Mouse (Mus musculus) embryonic facial prominence, embryonic 14.5 days (tissue): ENCODE data around the gene Cul9. TPM values are rescaled to one million over a fixed set of nuclear protein-coding genes. Genes with fewer than 3 reads are reported as not detected.

ENCODE experiments used
- microRNA-seq: library from miRNA; unstranded; fragments of <30 nt; microRNA quantifications from one replicate; pipeline ENCODE4, GENCODE M21; 2016; ENCODE audit warnings: borderline number of aligned reads
- polyA plus RNA-seq: library from polyadenylated mRNA; unstranded; fragments of >200 nt; fragmentation: Nextera tagmentation; extraction: Ambion mirVana; gene quantifications from 2 replicates; pipeline ENCODE4 v1.2.1, GENCODE M21; 2014

The Cul9 gene
- polyA plus RNA-seq, 1 experiment from 2014 or later, result 5.5 TPM

Small RNA genes within 50 kb of the gene (microRNA-seq; reads per million reads assigned to microRNA genes)
- 1.00 reads per million for gene Mir6976

Other genes starting within 250 kb of the Cul9 start
- 7.5 and 7.6 TPM in 2 replicates for gene Dlk2, start 249.0 kb downstream of the Cul9 start, polyA plus RNA-seq
- gene Abcc10, start 218.0 kb downstream of the Cul9 start, polyA plus RNA-seq, result 5.5 and 6.6 TPM in 2 replicates
- 16.1 and 16.5 TPM in 2 replicates for gene Zfp318, start 162.7 kb downstream of the Cul9 start, polyA plus RNA-seq
- gene Crip3, start 117.5 kb downstream of the Cul9 start, polyA plus RNA-seq, result 0.99 and 2.0 TPM in 2 replicates
- gene Slc22a7, start 107.9 kb downstream of the Cul9 start, polyA plus RNA-seq, result not detected in 2 replicates
- gene Ttbk1, start 58.7 kb downstream of the Cul9 start, polyA plus RNA-seq, result 0.46 and 0.61 TPM in 2 replicates
- 34.5 and 36.9 TPM in 2 replicates for gene Dnph1, start 49.7 kb downstream of the Cul9 start, polyA plus RNA-seq
- 10.5 and 14.0 TPM in 2 replicates for gene Srf, start 9.8 kb upstream of the Cul9 start, polyA plus RNA-seq
- gene Ptk7, start 83.1 kb upstream of the Cul9 start, polyA plus RNA-seq, result 68.0 and 90.7 TPM in 2 replicates
- 15.8 and 20.3 TPM in 2 replicates for gene Klc4, start 99.6 kb upstream of the Cul9 start, polyA plus RNA-seq
- 91.8 and 100 TPM in 2 replicates for gene Mrpl2, start 99.8 kb upstream of the Cul9 start, polyA plus RNA-seq
- gene Cul7, start 103.9 kb upstream of the Cul9 start, polyA plus RNA-seq, result 48.5 and 50.1 TPM in 2 replicates
- 34.5 and 41.9 TPM in 2 replicates for gene Rrp36, start 128.0 kb upstream of the Cul9 start, polyA plus RNA-seq
- 132 and 143 TPM in 2 replicates for gene Mea1, start 132.4 kb upstream of the Cul9 start, polyA plus RNA-seq
- gene Klhdc3, start 134.5 kb upstream of the Cul9 start, polyA plus RNA-seq, result 113 and 133 TPM in 2 replicates
- gene Ppp2r5d, start 158.7 kb upstream of the Cul9 start, polyA plus RNA-seq, result 79.5 and 87.5 TPM in 2 replicates
- gene Pex6, start 165.1 kb upstream of the Cul9 start, polyA plus RNA-seq, result 22.2 and 26.7 TPM in 2 replicates
- 1.2 and 1.6 TPM in 2 replicates for gene Gnmt, start 182.8 kb upstream of the Cul9 start, polyA plus RNA-seq
- 62.6 and 68.5 TPM in 2 replicates for gene Cnpy3, start 205.8 kb upstream of the Cul9 start, polyA plus RNA-seq
- 0.21 and 0.31 TPM in 2 replicates for gene Ptcra, start 217.3 kb upstream of the Cul9 start, polyA plus RNA-seq
- gene 2310039H08Rik, start 226.2 kb upstream of the Cul9 start, polyA plus RNA-seq, result 86.2 and 92.3 TPM in 2 replicates
- gene Rpl7l1, start 236.3 kb upstream of the Cul9 start, polyA plus RNA-seq, result 124 and 126 TPM in 2 replicates